Mouse (Mus musculus) ES-E14 (cell line): ENCODE measurements at regions not wholly inside any gene's neighbourhood (a gene's known extent, or its start where the extent isn't known, plus 50 kb on each side); places are given as distances from the start of the nearest gene placed in this dataset.

ENCODE experiments used
- DNase-seq: peaks from one replicate; pipeline ENCODE4 v3.0.0-alpha.2; 2013; ENCODE audit warnings: low read depth, low spot score
- H3K27ac ChIP-seq: 2 replicates; pipeline ENCODE4 v1.5.1; 2012; ENCODE audit warnings: low read depth, mild to moderate bottlenecking, low read length, moderate library complexity, mixed read lengths; ENCODE audit not compliant: poor library complexity, insufficient read depth, severe bottlenecking
- H3K36me3 ChIP-seq: 2 replicates; pipeline ENCODE4 v1.6.1; 2012; ENCODE audit warnings: mild to moderate bottlenecking, low read length, moderate library complexity, mixed read lengths; ENCODE audit not compliant: control insufficient read depth, poor library complexity, insufficient read depth, severe bottlenecking
- H3K4me1 ChIP-seq, 2 experiments: fragments of 150-350 bp in 1 of 2; sonication (generic) in 1 of 2; 2 replicates each; pipeline ENCODE4 v1.6.1; 2012; ENCODE audit warnings: low read length in 2 of 2, mild to moderate bottlenecking in 1 of 2, mixed read lengths in 1 of 2; ENCODE audit not compliant: control insufficient read depth in 2 of 2, insufficient read depth in 2 of 2, poor library complexity in 1 of 2
- H3K4me3 ChIP-seq, 2 experiments: fragments of 150-350 bp in 1 of 2; sonication (generic) in 1 of 2; 2 replicates each; pipeline ENCODE4 v1.5.1; 2012; ENCODE audit warnings: low read length in 2 of 2, low read depth in 1 of 2, mild to moderate bottlenecking in 1 of 2, mixed read lengths in 1 of 2; ENCODE audit not compliant: insufficient read depth in 1 of 2, poor library complexity in 1 of 2, severe bottlenecking in 1 of 2
- H3K9ac ChIP-seq: 2 replicates; pipeline ENCODE4 v1.6.1; 2012; ENCODE audit warnings: low read depth, mild to moderate bottlenecking, low read length, mixed read lengths; ENCODE audit not compliant: poor library complexity, insufficient read depth, severe bottlenecking
- H3K9me3 ChIP-seq: fragments of 150-350 bp; sonication (generic); 2 replicates; pipeline ENCODE4 v1.6.1; 2012; ENCODE audit warnings: low read depth, mild to moderate bottlenecking, low read length; ENCODE audit not compliant: control insufficient read depth, insufficient read depth
- CHD2 ChIP-seq: IDR thresholded peaks from 2 replicates; pipeline ENCODE4 v1.6.1; 2014; ENCODE audit warnings: mild to moderate bottlenecking, low read depth, low read length, inconsistent platforms
- HCFC1 ChIP-seq: IDR thresholded peaks from 2 replicates; pipeline ENCODE4 v1.6.1; 2012; ENCODE audit warnings: low read length, inconsistent platforms, borderline replicate concordance; ENCODE audit not compliant: insufficient read depth
- MAFK ChIP-seq: IDR thresholded peaks from 2 replicates; pipeline ENCODE4 v1.6.1; 2014; ENCODE audit warnings: mild to moderate bottlenecking, low read depth, low read length, inconsistent platforms; ENCODE audit not compliant: insufficient read depth
- ZC3H11A ChIP-seq: IDR thresholded peaks from 2 replicates; pipeline ENCODE4 v1.6.1; 2012; ENCODE audit warnings: low read depth, mild to moderate bottlenecking, inconsistent platforms, low read length, borderline replicate concordance
- ZNF384 ChIP-seq: IDR thresholded peaks from 2 replicates; pipeline ENCODE4 v1.6.1; 2012; ENCODE audit warnings: low read depth, low read length, inconsistent platforms
- in situ Hi-C, 2 experiments: fragments of 600-800 bp; cut with MboI; formaldehyde crosslinking; loops; one replicate each; pipeline ENCODE4 v1.15.1; 2025; ENCODE audit warnings: low sequenced_read_pairs in 2 of 2, inconsistent platforms in 1 of 2; ENCODE audit not compliant: unreplicated experiment in 2 of 2

DNA sequence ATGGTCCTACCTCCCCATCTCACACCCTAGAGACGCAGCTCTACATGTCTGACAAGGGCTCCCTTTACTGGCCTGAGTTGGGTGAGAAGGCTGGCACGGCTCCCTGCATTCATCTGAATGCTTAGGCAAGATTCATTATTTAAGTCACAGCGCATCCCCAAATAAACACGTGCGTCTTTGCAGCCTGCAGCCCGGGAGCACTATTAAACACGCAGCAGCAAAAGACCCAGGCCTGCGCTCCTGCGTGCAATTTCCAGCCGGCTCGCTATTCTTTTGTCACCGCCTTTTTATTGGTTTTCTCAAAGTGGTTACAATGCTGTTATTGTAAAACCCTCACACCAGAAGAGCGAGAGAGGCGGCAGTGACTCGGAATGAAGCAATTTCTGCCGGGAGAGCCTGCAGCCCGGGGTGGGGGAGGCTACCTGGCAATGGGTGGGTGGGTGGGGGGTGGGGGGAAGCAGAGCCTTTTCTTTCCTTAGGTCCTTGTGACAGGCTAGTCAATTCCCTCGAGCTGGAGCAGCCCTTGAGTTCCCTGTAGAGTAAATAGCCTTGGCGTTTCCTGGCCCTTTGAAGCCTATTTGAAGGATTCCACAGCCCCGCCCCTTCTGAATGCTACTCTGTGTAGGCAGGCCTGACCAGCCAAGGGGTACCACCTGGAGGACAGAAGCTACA is 333.3 kb downstream of the Bcor start:
- TF ChIP-seq CHD2 (no peak), HCFC1 (no peak), MAFK (no peak), ZC3H11A (no peak), ZNF384 (no peak)
- Histone ChIP-seq H3K9me3 (no peaks in the 10 kb centered on the region), H3K27ac (no peak overlapping the region), H3K9ac (no peak overlapping the region), H3K4me1 (no peaks in the 10 kb centered on the region), H3K4me3 (no peak overlapping the region), H3K36me3 (no peaks in the 10 kb centered on the region)
- in situ Hi-C loops, result no loop called here
- no peak for DNase-seq

DNA sequence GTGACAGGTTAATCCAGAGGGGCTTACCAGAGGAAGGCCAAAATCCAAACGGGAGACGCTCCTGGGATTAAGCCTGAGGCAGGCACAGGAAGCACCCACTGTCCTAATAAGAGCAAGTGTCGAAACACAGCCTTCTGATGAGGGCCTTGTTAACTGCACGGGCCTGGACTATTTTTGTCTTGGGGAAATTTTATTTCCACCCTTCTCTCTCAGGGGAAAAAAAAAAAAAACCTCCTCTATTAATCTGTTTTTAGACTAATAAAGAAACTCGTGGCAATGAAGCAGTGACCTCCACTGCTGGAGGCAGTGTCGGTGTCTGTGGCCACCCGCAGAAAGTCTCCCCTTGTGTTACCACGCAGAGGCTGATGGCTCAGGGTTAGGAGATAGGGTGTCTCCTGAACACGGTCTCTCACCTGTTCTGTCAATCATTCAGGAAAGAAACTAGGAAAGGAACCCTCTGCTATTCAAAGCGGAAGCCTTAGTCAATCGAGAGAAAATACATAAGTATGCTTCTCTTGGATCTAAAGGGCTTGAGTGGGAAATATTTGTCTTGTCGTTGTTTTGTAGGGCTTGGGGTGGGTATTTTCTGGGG is 330.6 kb downstream of the Bcor start:
- Histone ChIP-seq H3K4me3 (no peak overlapping the region), H3K27ac (no peak overlapping the region), H3K9ac (no peak overlapping the region), H3K36me3 (no peaks in the 10 kb centered on the region), H3K4me1 (no peaks in the 10 kb centered on the region), H3K9me3 (no peaks in the 10 kb centered on the region)
- TF ChIP-seq MAFK (no peak), ZNF384 (no peak), HCFC1 (no peak), CHD2 (no peak), ZC3H11A (no peak)
- no peak for DNase-seq
- in situ Hi-C loops, result no loop called here

DNA sequence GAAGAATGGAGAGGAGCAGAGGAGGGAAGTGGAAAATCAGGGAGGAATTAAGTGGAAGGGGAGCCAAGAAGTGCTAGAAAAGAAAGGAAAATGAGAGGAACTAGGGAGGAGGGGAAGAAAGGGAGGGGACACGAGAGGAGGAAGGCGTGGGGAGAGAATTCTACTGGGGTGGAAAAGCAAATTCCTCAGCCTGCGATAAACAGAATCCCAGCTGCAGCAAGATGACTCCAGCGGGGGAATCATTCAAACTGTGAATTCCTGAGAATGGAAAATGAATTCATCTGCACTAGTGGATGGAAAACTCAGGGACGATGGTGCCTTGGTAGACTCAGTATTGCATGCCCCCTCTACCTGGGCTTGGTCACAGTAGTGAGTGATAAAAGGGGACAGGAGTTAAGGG is 322.6 kb downstream of the Bcor start:
- H3K36me3 ChIP-seq, result no peaks in the 10 kb centered on the region
- H3K9ac ChIP-seq, result no peak overlapping the region
- in situ Hi-C loops, result no loop called here
- H3K27ac ChIP-seq, result no peak overlapping the region
- DNase-seq, result no peak
- no peak for TF ChIP-seq CHD2
- no peak for TF ChIP-seq ZC3H11A
- TF ChIP-seq ZNF384, result no peak
- no peak for TF ChIP-seq HCFC1
- TF ChIP-seq MAFK, result no peak
- H3K9me3 ChIP-seq, result no peaks in the 10 kb centered on the region
- H3K4me3 ChIP-seq, result no peak overlapping the region
- H3K4me1 ChIP-seq, result no peaks in the 10 kb centered on the region

DNA sequence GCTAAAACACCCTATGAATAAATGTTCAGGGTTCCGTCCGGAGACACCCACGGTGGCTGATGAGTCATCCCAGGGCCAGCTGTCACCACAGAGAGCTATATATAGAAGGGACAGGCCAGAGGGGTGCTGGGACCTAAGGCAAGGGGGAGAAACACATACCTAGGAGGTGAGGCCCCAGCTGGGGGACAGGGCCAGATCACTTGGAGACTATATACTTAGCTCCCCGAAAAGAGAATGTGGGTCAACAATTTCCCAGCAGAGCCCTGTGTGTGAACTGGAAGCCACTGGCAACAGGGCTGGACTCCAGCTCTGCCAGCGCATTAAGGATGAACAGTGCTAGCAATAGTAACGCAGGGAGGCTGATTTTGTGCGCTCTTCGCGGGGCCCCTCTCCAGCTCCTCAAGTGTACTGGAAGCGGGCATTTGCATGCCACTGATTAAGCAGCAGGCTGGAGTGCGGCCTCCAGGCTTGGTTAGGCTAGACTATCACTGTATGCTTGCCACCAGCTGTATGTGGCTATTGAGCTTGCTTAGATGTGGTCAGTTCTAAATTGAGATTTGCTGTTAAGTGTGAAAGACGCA is 320.4 kb downstream of the Bcor start:
- no peaks in the 10 kb centered on the region for H3K9me3 ChIP-seq
- no peak for DNase-seq
- no peaks in the 10 kb centered on the region for H3K4me1 ChIP-seq
- H3K27ac ChIP-seq, result no peak overlapping the region
- H3K9ac ChIP-seq, result no peak overlapping the region
- TF ChIP-seq ZNF384 (no peak), CHD2 (no peak), MAFK (no peak), ZC3H11A (no peak), HCFC1 (no peak)
- in situ Hi-C loops, result no loop called here
- no peaks in the 10 kb centered on the region for H3K36me3 ChIP-seq
- no peak overlapping the region for H3K4me3 ChIP-seq
